Mouse (Mus musculus) limb, embryonic 13.5 days (tissue): ENCODE measurements around the gene Sesn2. TPM values are rescaled to one million over a fixed set of nuclear protein-coding genes. Genes with fewer than 3 reads are reported as not detected.
"Not testable (repeated sequence)": the region's sequence is repeated elsewhere in the genome, so short reads cannot be mapped to it uniquely, and the experiment has no call there.

Experiments used
- ATAC-seq: fragments of 200-750 bp; cut with Nextera tagmentation; 2 replicates; pipeline ENCODE4 v1.8.0; 2017; ENCODE audit warnings: low read depth, moderate number of reproducible peaks, moderate TSS enrichment; ENCODE audit not compliant: low FRiP score
- H3K27ac ChIP-seq: fragments of 300-500 bp; sonication (generic); 2 replicates; pipeline ENCODE4 v1.5.1; 2015; ENCODE audit warnings: inconsistent platforms, mild to moderate bottlenecking, moderate library complexity
- H3K27me3 ChIP-seq: fragments of 300-500 bp; sonication (generic); 2 replicates; pipeline ENCODE4 v1.6.1; 2015; ENCODE audit warnings: mild to moderate bottlenecking, inconsistent platforms
- H3K36me3 ChIP-seq: fragments of 300-500 bp; sonication (generic); 2 replicates; pipeline ENCODE4 v1.6.1; 2015; ENCODE audit warnings: inconsistent platforms, mild to moderate bottlenecking, moderate library complexity
- H3K4me1 ChIP-seq: fragments of 300-500 bp; sonication (generic); 2 replicates; pipeline ENCODE4 v1.6.1; 2015; ENCODE audit warnings: inconsistent platforms
- H3K4me2 ChIP-seq: fragments of 300-500 bp; sonication (generic); replicated peaks from 2 replicates; pipeline ENCODE4 v1.6.1; 2015; ENCODE audit warnings: inconsistent platforms, mild to moderate bottlenecking, moderate library complexity
- H3K4me3 ChIP-seq: fragments of 300-500 bp; sonication (generic); 2 replicates; pipeline ENCODE4 v1.5.1; 2015; ENCODE audit warnings: moderate library complexity, mild to moderate bottlenecking, inconsistent platforms
- H3K9ac ChIP-seq: fragments of 300-500 bp; sonication (generic); 2 replicates; pipeline ENCODE4 v1.6.1; 2015; ENCODE audit warnings: mild to moderate bottlenecking, inconsistent platforms
- H3K9me3 ChIP-seq: fragments of 300-500 bp; sonication (generic); 2 replicates; pipeline ENCODE4 v1.6.1; 2016; ENCODE audit warnings: inconsistent platforms
- WGBS: fragments of 180-500 bp; shearing (Covaris S2); methylation state at CpG from one replicate; pipeline ENCODE4 v1.1.7; 2015; 5-methylcytosine and 5-hydroxymethylcytosine counted together
- polyA plus RNA-seq: library from polyadenylated mRNA; unstranded; fragments of >200 nt; fragmentation: Nextera tagmentation; extraction: Ambion mirVana; gene quantifications from 2 replicates; pipeline ENCODE4 v1.2.1, GENCODE M21; 2015

Sesn2 gene
- 8.1 and 9.2 TPM in 2 replicates for polyA plus RNA-seq

- peak; percentile 89 for ATAC-seq
- WGBS, result under 1% methylated on average over 32 of the region's 32 CpGs
Measured at GRCm38 (mm10) chr4:132510352-132510798, at the start of gene Sesn2. Sesn2 (minus strand) TSS chr4:132510501.

GRCm38 (mm10) chr4:132555550-132555949 lies 45.2 kb upstream of the Sesn2 start:
- not testable (repeated sequence) for H3K9me3 ChIP-seq, H3K4me3 ChIP-seq, ATAC-seq, H3K4me1 ChIP-seq, H3K9ac ChIP-seq, H3K4me2 ChIP-seq, H3K27ac ChIP-seq, H3K27me3 ChIP-seq
- WGBS, result 95% methylated on average over 7 of the region's 7 CpGs
- H3K36me3 ChIP-seq, result peaks cover 42% of the 10 kb centered on the region

More at GRCm38 (mm10) chr4:132510352-132510798, at the start of gene Sesn2:
- Histone ChIP-seq H3K27me3 (no peaks in the 10 kb centered on the region), H3K4me1 (peaks cover 22% of the 10 kb centered on the region), H3K27ac (peak within 1 kb of the TSS; percentile 63; the same call in 1 of the 2 replicates), H3K4me2 (peak within 1 kb of the TSS; percentile 86), H3K9me3 (no peaks in the 10 kb centered on the region), H3K36me3 (no peaks in the 10 kb centered on the region), H3K4me3 (peak within 1 kb of the TSS; percentile 83), H3K9ac (peak within 1 kb of the TSS; percentile 77)

GRCm38 (mm10) chr4:132554653-132555052 lies 44.4 kb upstream of the Sesn2 start:
- Histone ChIP-seq H3K9ac (no peak overlapping the region), H3K4me1 (no peaks in the 10 kb centered on the region), H3K36me3 (peaks cover 51% of the 10 kb centered on the region), H3K27me3 (no peaks in the 10 kb centered on the region), H3K4me2 (no peak overlapping the region), H3K4me3 (no peak overlapping the region), H3K27ac (no peak overlapping the region), H3K9me3 (no peaks in the 10 kb centered on the region)
- 81% methylated on average over 8 of the region's 8 CpGs for WGBS
- no peak for ATAC-seq

- Histone ChIP-seq H3K4me3 (no peak overlapping the region), H3K9me3 (no peaks in the 10 kb centered on the region), H3K27ac (no peak overlapping the region), H3K4me2 (no peak overlapping the region), H3K27me3 (no peaks in the 10 kb centered on the region), H3K4me1 (no peaks in the 10 kb centered on the region), H3K36me3 (peaks cover 55% of the 10 kb centered on the region), H3K9ac (no peak overlapping the region)
- WGBS, result 80% methylated on average over 5 of the region's 5 CpGs
- ATAC-seq, result no peak
Measured at GRCm38 (mm10) chr4:132554221-132554620, 43.9 kb upstream of the Sesn2 start.

GRCm38 (mm10) chr4:132545851-132546250 lies 35.5 kb upstream of the Sesn2 start:
- H3K4me1 ChIP-seq, result no peaks in the 10 kb centered on the region
- no peak overlapping the region for H3K4me3 ChIP-seq
- no peaks in the 10 kb centered on the region for H3K27me3 ChIP-seq
- no peak overlapping the region for H3K27ac ChIP-seq
- H3K9ac ChIP-seq, result no peak overlapping the region
- H3K36me3 ChIP-seq, result peaks cover 87% of the 10 kb centered on the region
- no peaks in the 10 kb centered on the region for H3K9me3 ChIP-seq
- ATAC-seq, result no peak
- H3K4me2 ChIP-seq, result no peak overlapping the region
- 42% methylated on average over 8 of the region's 8 CpGs for WGBS

- H3K27ac ChIP-seq, result no peak overlapping the region
- H3K9ac ChIP-seq, result no peak overlapping the region
- no peaks in the 10 kb centered on the region for H3K27me3 ChIP-seq
- 50% methylated on average over 1 of the region's 1 CpGs for WGBS
- no peak for ATAC-seq
- H3K9me3 ChIP-seq, result no peaks in the 10 kb centered on the region
- no peak overlapping the region for H3K4me2 ChIP-seq
- no peak overlapping the region for H3K4me3 ChIP-seq
- H3K4me1 ChIP-seq, result 0 out of 2 replicates have a peak, but pooled peaks cover under 1% of the 10 kb centered on the region
- H3K36me3 ChIP-seq, result peaks cover 81% of the 10 kb centered on the region
Measured at GRCm38 (mm10) chr4:132542724-132543123, 32.4 kb upstream of the Sesn2 start.

- Histone ChIP-seq H3K4me1 (peaks cover 14% of the 10 kb centered on the region), H3K4me2 (no peak overlapping the region), H3K27ac (no peak overlapping the region), H3K9ac (no peak overlapping the region), H3K4me3 (no peak overlapping the region), H3K9me3 (no peaks in the 10 kb centered on the region), H3K36me3 (peaks cover 73% of the 10 kb centered on the region), H3K27me3 (no peaks in the 10 kb centered on the region)
- no peak for ATAC-seq
- WGBS, result 86% methylated on average over 4 of the region's 4 CpGs
Measured at GRCm38 (mm10) chr4:132541413-132541812, 31.1 kb upstream of the Sesn2 start.

- Histone ChIP-seq H3K27me3 (no peaks in the 10 kb centered on the region), H3K9me3 (no peaks in the 10 kb centered on the region), H3K4me2 (no peak overlapping the region), H3K9ac (no peak overlapping the region), H3K36me3 (peaks cover 63% of the 10 kb centered on the region), H3K27ac (no peak overlapping the region), H3K4me1 (peaks cover 20% of the 10 kb centered on the region), H3K4me3 (no peak overlapping the region)
- WGBS, result 95% methylated on average over 5 of the region's 5 CpGs
- no peak for ATAC-seq
Measured at GRCm38 (mm10) chr4:132539481-132539880, 29.2 kb upstream of the Sesn2 start.

GRCm38 (mm10) chr4:132535406-132536121 lies 25.3 kb upstream of the Sesn2 start, which contains the start of gene Dnajc8:
Dnajc8 (plus strand) TSS chr4:132535550.
- peak; percentile 85 for ATAC-seq
- peak within 1 kb of the TSS; percentile 98 for H3K9ac ChIP-seq
- under 1% methylated on average over 58 of the region's 60 CpGs for WGBS
- peak within 1 kb of the TSS; percentile 100 for H3K4me3 ChIP-seq
- peaks cover 35% of the 10 kb centered on the region for H3K4me1 ChIP-seq
- H3K27me3 ChIP-seq, result no peaks in the 10 kb centered on the region
- no peaks in the 10 kb centered on the region for H3K9me3 ChIP-seq
- peak within 1 kb of the TSS; percentile 89 for H3K4me2 ChIP-seq
- peak within 1 kb of the TSS; percentile 81 for H3K27ac ChIP-seq
- H3K36me3 ChIP-seq, result peaks cover 37% of the 10 kb centered on the region

- Histone ChIP-seq H3K27ac (peak within 1 kb of the TSS; percentile 91), H3K27me3 (no peaks in the 10 kb centered on the region), H3K4me2 (peak within 1 kb of the TSS; percentile 93), H3K9ac (peak within 1 kb of the TSS; percentile 90), H3K4me3 (peak within 1 kb of the TSS; percentile 77), H3K36me3 (peaks cover 31% of the 10 kb centered on the region), H3K9me3 (no peaks in the 10 kb centered on the region), H3K4me1 (peaks cover 35% of the 10 kb centered on the region)
- under 1% methylated on average over 63 of the region's 63 CpGs for WGBS
- peak; percentile 90 for ATAC-seq
Measured at GRCm38 (mm10) chr4:132532981-132533916, 22.9 kb upstream of the Sesn2 start, which contains the start of gene Atpif1. Atpif1 (minus strand) TSS chr4:132533659.

- Histone ChIP-seq H3K9me3 (no peaks in the 10 kb centered on the region), H3K4me3 (peak overlapping the region; percentile 77), H3K9ac (peak overlapping the region; percentile 90), H3K36me3 (peaks cover 26% of the 10 kb centered on the region), H3K4me1 (peaks cover 33% of the 10 kb centered on the region), H3K27me3 (no peaks in the 10 kb centered on the region), H3K4me2 (peak overlapping the region; percentile 93), H3K27ac (peak overlapping the region; percentile 91)
- 21% methylated on average over 5 of the region's 5 CpGs for WGBS
- ATAC-seq, result 0 out of 2 replicates have a peak, but pooled peaks have one; percentile 17
Measured at GRCm38 (mm10) chr4:132532496-132532895, 22.2 kb upstream of the Sesn2 start.
